Mouse (Mus musculus) lung, postnatal 10 days (tissue): ENCODE results near the gene Srrm4.

Experiments used
- DNase-seq: peaks from one replicate; pipeline ENCODE4 v3.0.0; 2021

Gene Srrm4

DNA sequence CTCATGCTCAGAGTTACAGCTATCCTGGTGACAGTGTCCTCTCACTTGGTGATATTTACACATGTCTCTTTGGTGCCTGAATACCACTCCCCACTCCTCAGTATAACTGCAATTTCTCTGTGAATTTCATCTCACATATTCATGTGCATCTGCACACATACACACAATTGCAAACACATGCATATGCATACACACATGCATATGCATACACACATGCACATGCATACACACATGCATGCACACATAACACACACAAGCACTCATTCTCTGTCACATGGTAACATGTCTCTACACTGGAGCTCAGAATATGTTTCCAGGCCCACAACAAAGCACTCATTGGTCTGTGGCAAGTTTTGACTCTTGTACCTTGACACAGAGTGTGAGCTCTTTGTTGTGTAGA is 39.0 kb downstream of the Srrm4 start:
- no peak for DNase-seq

DNA sequence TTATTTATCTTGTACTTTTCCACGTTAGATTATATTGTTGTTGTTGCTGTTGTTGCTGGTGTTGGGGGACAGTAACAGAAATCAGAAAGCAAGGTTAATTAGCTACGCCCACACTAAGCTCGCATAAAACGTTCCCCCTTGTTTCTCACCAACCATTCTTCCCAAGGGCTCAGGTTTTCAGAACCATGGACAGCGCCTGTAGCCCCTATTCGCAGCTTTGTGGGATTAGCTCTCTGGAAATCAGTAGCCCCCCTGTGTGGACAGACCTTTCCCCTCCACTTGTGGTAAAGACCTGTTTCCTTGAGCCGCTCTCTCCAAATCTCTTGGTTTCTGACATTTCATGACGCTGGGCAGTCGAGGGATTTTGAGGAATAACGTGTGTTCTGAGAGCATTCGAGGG is 45.9 kb downstream of the Srrm4 start:
- no peak for DNase-seq

DNA sequence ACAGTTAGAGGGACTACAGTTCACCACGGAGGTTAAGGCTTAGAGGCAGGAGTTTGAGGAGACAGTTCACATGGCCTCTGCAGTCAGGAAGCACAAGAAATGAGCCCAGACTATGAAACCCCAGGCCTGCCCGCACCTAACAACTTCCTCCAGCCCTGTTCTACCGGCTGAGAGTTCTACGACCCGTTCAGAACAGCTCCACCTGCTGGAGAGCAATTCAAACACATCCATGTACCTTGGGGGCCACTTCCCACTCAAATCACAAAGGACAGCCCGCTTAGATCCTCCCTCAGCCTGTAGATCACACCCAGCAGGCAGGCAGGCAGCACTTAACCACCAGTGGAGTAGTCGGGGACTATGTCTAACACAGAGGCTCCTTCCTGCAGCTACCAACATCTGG is 49.3 kb downstream of the Srrm4 start:
- DNase-seq, result peak; percentile 5

DNA sequence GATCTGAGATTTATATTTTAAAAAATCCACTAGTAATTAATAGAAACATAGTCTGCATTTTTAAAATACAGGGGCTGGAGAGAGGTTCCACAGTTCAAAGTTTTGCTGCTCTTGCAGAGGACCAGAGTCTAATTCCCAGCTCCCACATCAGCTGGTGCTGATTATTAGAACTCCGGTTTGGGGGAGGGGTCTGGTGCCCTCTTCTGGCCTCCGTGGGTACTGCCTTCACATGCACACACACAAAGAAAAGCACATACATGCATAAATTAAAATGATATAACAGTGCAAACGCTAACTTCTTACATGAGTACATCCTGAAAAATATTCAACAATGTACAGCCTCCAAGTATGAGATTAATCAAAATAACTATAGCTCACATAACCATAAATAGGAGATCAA is 50.5 kb downstream of the Srrm4 start:
- no peak for DNase-seq

DNA sequence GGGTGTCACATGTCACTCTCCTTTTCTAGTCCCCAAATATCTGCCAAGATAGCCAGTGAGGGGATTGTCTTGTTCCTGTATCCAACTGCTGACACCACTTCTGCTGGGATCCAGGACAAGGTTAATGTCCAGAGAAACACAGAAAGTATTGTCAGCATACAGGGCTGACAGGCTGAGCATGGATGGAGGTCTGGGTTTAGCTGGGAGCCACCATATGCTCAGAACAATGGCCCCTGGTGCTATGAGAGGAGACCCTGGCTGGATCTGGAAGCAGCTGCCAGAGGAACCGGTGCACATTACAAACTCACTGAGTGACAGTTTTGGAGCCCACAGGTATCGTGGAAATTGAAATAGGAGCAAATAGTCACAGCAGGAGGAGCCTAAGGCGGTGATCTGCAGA is 52.3 kb downstream of the Srrm4 start:
- DNase-seq, result no peak

DNA sequence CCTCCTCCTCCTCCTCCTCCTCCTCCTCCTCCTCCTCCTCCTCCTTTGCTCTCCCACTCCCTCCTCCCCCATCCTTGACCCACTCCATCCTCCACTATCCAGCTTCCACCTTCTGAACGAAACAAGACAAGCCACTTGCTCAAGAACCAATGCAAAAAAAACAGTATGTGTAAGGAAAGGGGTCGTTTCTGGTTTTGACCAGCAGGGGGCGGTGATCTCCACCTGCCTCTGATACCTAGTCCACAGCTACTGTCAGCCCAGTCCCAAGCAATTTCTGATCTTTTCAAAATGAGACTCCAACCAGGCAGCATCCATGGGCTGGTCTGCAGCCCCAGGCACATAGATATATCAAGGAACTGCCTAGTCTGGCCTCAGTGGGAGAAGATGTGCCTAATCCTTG is 53.1 kb downstream of the Srrm4 start:
- DNase-seq, result no peak

DNA sequence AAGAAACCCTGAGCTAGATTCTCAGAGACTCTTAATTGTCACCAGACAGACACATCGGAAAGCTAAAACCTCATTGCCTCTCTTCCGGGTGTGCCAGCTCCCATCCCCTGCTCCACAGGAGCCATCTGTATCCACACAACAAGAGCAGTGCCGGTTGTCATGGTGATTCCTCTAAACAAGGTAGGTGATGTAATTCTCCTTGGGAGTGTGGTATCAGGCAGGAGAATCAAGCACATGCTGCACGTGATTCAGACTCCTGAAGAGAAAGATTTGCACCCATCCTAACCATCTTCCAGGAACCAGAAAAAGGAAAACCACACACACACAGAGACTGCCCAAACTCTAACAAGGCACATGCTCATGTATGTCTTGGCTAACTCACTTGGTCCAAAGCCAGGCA is 65.3 kb downstream of the Srrm4 start:
- DNase-seq, result no peak

DNA sequence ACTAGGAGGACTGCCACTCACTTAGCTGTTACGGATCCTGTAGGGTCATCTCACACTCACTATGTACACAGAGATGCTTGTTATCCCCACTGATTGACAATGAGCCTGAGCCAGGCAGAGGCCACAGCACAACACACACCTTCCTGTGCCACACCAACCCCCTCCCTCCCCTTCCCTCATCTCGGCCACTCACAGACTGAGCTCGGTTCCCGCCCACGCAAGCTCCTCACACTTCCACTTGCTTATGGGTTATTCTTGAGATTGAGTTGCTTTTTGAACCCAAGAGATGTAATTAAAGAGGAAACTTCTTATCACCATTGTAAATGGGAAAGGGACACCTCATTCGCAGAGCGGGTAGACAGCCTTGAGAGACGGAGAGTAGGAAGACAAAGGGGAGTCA is 66.3 kb downstream of the Srrm4 start:
- no peak for DNase-seq

DNA sequence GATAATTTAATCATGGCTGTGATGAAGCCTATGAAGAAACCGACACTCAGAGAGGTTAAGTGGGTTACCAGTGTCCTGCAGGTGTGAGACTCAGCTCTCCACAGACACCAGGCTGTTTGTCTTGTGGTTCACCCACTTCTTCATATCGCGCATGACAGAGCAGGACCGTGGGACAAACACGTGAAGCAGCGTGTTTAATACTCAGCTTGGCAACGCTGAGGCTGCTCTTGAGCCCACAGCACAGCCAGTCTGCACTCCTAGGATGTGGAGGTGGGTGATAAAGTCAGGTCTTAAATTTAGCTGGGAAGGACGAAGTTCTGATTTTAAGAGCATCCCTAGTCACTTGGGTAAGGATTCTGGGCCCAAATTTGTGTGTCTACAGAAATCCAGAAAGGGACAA is 68.1 kb downstream of the Srrm4 start:
- DNase-seq, result no peak

DNA sequence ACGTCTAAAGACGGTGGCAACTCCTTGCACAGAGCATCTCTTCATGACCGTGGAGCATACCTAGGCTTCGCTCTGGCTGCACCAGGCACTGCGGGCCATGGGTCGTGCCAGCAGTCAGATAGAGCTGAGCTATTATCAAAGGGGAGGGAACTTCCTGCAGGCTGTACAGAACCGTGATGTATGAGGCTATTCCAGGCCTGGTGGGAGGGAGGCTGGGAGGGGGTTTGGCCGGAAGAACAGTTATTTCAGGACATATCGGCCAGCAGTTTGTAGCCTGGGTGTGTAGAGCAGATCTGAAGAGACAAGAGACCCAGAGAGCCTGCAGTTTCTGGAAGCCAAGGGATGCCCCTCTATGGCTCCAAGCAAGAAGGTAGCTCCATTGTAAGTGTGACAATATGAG is 68.5 kb downstream of the Srrm4 start:
- DNase-seq, result no peak

DNA sequence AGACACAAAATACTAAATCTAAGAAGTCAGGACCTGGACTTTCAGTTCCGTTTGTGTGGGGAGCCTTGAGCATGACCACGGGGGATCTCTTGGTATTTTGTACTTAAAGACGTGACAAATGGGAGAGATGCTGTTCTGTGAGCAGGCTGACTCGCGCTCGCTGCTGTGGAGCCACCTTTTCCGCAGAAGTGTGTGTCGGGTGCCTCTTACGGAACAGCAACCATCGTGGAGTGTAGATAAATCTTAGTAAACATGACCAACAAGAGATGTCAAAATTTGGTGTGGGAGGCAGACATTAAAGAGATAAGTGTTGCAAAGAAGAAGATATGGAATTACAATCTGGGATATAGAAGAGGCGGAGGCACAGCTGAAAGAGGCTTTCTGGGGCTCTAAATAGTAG is 69.3 kb downstream of the Srrm4 start:
- DNase-seq, result no peak

DNA sequence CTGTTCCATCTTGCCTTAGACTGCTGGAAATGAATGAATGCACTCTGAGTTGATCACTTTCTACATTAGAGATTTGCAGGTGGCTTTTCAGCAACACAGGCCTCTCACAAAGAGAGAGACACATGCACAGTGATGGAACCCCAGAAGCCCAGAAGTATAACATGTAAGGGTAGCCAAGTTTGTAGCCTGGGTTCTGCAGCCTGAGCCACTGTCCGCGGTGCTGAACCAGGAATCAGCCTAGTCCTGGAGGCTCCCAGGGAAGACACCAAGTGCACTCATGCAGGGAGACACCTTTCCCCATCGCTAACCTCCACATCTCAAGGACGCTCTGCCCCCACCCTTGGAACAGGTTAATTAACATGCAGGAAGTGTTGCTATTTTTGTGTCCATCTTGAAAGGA is 73.6 kb downstream of the Srrm4 start:
- DNase-seq, result peak; percentile 11

DNA sequence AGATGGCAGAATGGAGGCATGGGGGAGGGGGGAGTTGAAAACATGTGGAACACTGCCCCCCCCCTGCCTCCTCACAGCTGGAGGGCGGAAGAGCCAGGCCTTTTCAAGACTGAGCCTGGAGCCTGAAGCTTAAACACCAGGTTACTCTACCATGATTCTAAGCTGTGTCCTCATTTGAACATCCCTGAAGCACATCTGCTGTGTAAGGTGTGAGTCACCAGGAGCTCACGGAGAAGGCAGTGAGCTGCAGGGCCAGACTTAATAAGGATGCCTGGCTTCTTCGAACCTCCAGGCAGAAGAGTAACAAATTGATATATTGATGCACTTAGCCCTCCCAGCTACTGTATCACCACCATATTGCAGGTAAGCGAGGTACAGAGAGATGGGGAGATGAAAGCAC is 79.5 kb downstream of the Srrm4 start:
- DNase-seq, result no peak

DNA sequence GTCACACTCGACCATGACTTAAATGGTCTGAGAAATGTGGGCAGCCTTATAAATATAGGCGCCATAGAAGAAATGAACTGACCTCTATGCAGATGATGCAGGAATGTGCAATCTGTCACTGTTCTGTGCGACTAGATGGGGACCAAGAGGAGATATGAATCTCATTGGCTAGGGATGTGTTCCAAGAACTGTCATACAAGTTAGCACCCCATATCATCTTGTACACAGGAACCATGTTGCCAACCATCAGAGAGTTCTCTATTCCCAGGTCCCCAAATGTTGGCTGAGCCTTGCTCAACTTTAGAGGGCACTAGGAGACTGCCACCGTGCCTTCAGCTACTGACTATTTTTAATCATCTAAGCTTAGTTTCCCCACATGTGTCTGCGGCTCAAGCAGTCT is 81.4 kb downstream of the Srrm4 start:
- DNase-seq, result no peak

DNA sequence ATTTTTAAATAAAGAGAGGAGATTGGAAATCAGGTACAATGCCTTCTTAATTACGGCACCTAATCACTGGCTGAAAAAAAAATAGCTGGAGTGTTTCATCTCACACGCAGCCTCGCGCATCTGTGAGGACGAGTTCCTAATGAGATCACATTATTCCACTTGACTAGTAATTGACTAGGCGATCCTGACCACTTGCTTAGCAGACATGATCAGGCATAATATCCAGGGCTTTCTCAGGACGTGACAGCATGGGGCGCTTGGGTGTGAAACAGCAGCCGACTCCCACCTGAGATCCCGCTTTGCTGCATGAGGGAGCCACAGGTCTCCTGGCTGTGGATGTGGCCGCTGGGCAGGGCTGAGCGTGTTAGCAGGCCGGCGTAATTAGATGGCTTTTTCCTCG is 90.3 kb downstream of the Srrm4 start:
- no peak for DNase-seq

DNA sequence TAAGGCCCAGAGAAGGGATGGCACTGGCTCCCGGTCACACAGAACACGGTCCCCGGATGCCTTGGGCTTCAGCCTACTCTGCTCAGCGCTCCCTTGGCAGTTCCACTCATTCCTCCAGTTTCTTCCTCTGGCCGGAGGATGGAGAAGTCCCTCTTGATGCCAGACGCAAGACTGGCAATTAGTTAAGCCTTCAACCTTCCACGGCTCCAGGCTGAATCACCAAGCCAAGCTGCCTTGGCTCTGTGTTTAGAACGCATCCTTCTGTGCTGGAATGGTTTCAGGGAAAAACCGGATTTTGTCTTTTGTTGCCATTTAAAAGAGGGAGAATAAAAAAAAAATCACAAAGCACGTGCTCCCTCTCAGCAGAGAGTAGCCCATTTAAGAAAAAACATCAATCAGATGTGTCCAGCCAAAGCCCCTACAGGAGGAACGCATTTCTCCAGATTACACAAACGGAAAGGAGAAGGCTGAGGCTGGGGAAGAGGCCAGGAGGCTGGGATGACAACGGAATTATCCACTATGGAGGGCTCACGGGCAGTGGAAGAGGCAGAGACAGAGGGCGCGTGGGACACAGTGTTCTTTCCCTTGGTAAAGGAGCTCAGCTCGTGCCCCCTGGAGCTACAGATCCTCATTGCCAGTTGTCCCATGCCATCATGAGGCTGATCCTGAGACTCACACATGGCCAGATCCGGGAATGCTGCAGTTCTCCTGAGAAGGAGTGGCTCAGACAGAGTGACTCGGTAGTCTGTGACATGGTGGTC is 92.6 kb downstream of the Srrm4 start:
- no peak for DNase-seq

DNA sequence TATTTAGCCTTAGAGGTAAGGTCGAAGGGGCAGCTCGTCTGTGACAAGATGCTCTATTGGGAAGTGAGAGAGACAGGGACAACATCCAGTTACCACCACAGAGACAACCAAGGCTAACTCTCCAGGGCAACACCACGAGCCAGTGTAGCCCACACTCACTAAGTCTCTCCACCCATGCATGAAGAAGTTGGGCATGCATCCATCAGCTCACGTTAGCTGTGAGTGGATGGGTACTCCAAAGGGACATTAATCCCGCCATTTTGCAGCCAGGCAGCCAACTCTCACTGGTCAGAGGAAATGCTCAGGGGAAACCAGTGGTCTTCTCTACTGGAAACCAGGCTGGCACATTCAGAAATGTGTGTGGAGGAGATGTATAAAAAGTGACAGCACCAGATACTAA is 93.8 kb downstream of the Srrm4 start:
- no peak for DNase-seq

DNA sequence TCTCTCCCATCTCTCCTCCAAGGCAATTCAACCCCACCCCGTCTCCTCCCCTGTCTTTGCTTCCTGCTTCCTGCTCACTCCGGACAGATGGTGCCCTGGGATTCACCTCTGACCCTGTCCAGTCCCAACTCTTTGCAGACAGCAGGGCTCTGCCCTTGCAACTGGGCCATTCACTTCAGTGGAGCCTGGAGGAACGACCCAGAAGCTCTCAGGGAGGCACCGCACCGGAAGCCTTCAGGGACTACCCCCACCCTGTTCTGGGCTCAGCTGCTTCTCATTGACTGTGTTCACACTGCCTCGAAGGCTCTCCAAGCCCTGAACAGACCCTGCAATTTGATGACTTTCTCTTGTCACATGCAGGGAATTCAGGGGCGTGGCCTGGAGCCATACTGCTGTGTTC is 94.4 kb downstream of the Srrm4 start:
- DNase-seq, result peak; percentile 21

DNA sequence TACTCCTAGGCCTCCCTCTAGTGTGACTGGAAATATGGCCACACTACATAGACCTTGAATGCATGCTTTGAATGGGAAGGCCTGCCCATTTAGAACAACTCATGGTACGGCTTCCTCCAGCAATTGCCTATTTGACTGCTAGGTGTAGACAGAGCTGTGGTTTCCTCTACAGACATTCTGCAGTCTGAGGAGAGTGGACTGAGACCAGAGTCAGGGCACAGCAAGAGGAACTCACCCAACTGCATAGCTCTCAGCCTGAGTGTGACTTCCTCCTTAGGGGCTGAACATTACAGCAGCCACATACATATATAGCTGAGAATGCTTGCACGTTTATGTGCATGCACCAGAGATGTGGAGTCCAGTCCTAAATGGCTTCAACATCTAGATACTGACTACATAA is 94.9 kb downstream of the Srrm4 start:
- DNase-seq, result no peak

DNA sequence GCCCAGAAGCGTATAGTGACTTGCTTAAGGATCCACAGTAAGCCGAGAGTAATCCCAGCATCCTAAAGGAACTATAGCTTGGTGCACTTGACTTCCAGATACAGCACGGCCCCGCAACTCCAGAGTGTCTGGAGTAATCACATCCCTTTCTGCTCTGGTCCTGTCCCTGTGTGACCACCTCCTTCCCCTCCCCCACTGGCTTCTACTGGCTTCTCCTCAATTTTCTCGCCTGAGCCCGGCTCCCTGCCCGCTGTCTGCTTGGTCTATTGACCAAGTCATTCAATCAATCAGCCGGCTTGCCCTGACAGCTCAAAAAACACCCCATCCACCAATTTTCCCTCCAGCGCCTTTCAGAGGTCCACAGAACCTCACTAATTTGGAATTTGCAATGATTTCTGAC is 96.2 kb downstream of the Srrm4 start:
- DNase-seq, result no peak

DNA sequence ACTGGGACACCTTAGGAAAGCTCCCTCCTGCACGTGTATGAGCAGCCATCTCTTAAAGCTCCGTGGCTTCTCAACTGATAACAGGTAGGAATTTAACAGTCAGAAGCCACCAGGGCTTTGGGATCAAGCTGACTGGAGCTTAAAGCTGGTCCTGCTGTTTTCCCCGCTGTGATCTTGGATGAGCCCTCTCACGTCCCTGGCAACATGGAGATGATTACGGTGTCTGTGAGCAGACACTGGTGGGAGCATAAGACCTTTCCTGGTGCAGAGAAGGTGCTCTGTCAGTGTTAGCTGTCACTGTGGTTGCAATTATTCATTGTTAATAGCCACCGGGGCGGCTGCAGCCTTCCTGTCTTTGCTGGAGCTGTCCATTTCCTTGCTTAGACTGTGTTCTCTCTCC is 97.2 kb downstream of the Srrm4 start:
- DNase-seq, result no peak

DNA sequence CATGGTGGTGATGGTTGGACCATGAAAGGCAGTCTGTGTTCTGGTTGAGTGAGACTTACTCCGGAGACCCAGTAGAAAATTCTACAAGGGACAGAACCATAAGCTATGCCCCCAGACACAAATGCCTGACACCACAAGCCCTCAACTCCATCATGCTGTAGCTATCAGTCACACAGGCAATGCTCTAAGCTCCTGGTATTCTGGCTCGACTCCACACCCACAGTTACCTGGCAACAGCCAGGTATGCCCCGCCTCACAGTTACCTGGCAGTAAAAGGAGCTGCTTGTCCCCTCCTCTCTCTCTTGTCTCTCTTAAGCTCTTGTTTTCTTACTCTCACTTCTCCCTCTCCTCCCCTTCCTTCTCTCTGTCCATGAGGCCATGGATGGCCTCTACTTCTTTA is 98.9 kb downstream of the Srrm4 start:
- no peak for DNase-seq

DNA sequence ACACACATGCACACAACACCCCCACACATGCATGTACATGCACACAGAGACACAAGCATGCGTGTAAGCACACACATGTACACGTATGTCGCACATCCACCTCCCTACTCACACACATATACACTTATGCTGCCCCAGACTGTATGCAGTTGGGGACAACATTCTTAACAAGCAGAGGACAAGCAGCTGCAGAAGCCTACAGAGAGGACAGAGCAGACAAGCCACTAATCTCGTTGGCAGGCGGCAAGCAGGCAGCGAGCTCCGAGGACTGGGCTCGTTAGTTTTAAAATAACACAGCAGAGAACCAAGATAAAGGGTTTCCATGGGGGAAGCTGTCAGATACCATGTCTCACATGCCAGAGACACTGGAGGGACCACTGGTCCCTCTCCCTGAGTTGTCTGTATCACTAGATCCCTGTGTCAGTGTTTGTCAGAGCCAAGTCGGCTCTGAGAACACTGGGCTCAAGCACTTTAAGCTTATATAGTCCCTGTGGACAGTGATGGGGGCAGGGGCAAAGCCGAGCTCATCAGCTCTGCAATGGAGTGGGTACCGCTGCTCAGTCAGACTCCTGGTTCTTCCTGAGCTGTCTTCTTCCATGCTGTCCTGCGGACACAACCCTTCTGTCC is 99.7 kb downstream of the Srrm4 start:
- no peak for DNase-seq

DNA sequence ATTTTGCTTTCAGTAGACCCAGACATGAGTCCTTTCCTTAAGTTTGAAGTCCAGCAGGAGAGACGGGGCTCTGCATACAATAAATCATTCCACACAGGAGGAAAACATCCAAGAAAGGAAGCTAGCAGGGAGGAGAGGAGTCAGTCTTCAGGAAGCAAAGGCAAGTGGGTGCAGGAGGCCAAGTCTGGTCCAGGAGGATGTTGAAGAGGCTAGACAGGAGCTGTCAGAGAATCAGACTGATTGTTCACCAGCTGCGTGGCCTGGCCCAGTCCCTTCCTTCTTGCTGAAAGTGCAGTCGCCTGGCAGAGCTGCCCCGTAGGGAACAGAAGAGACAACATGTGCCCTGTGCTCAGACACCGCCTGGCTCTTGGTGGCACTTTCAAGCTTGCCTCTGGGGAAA is 100.8 kb downstream of the Srrm4 start:
- no peak for DNase-seq

DNA sequence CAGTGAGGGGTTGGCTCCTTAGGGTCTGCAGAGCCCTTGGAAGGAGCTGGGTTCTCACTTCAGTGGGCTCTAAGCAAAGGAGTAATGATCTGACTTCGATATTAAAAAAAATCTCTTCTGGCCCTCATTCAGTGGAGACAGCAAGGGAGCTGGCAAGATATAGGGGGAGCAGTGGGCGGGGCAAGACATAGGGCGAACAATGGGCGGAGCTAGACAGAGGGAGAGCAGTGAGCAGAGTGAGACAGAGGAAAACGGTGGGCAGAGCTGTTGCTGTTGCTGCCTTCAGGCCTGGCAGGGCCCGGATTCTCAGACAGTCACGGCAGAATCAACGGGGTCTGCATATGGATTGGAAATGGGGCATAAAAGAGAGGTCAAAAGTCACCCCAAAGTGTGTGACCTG is 102.0 kb downstream of the Srrm4 start:
- DNase-seq, result peak; percentile 31
